Mouse (Mus musculus): ENCODE results near the gene Donson.
A peak's percentile ranks its signal among the peaks of the same experiment; 100 is the strongest.

Donson gene

GRCm38 (mm10) chr16:91688619-91689334, at the start of gene Donson:
Gene Donson, minus strand, starts transcription at chr16:91688770.
- DNase-seq (ENCODE audit: low spot score): peak; percentile 95

- no peak for DNase-seq (ENCODE audit: low spot score)
Observed at GRCm38 (mm10) chr16:91736046-91736816, 47.7 kb upstream of the Donson start.

GRCm38 (mm10) chr16:91734771-91735170, 46.2 kb upstream of the Donson start:
- no peak for DNase-seq (ENCODE audit: low spot score)

GRCm38 (mm10) chr16:91732816-91733215, 44.2 kb upstream of the Donson start:
- DNase-seq (ENCODE audit: low spot score): no peak

GRCm38 (mm10) chr16:91730446-91730845, 41.9 kb upstream of the Donson start:
- no peak for DNase-seq (ENCODE audit: low spot score)

GRCm38 (mm10) chr16:91729821-91730441, 41.4 kb upstream of the Donson start:
- DNase-seq (ENCODE audit: low spot score): peak; percentile 64

GRCm38 (mm10) chr16:91729066-91729482, 40.5 kb upstream of the Donson start, which contains the start of gene Itsn1:
Gene Itsn1, plus strand, starts transcription at chr16:91729281.
- DNase-seq (ENCODE audit: low spot score): peak; percentile 99

- DNase-seq (ENCODE audit: low spot score): peak; percentile 99
Observed at GRCm38 (mm10) chr16:91728123-91729065, 39.8 kb upstream of the Donson start, which contains the start of gene Cryzl1. Gene Cryzl1, minus strand, starts transcription at chr16:91728975.

- no peak for DNase-seq (ENCODE audit: low spot score)
Observed at GRCm38 (mm10) chr16:91727433-91727832, 38.9 kb upstream of the Donson start.

- no peak for DNase-seq (ENCODE audit: low spot score)
Observed at GRCm38 (mm10) chr16:91724247-91724646, 35.7 kb upstream of the Donson start.

GRCm38 (mm10) chr16:91717399-91717798, 28.8 kb upstream of the Donson start:
- DNase-seq (ENCODE audit: low spot score): no peak

- no peak for DNase-seq (ENCODE audit: low spot score)
Observed at GRCm38 (mm10) chr16:91716927-91717349, 28.4 kb upstream of the Donson start.

- DNase-seq (ENCODE audit: low spot score): no peak
Observed at GRCm38 (mm10) chr16:91710241-91710640, 21.7 kb upstream of the Donson start.

GRCm38 (mm10) chr16:91704603-91705340, 16.2 kb upstream of the Donson start:
- no peak for DNase-seq (ENCODE audit: low spot score)

GRCm38 (mm10) chr16:91702771-91703188, 14.2 kb upstream of the Donson start:
- DNase-seq (ENCODE audit: low spot score): no peak

GRCm38 (mm10) chr16:91701908-91702307, 13.3 kb upstream of the Donson start:
- DNase-seq (ENCODE audit: low spot score): no peak

GRCm38 (mm10) chr16:91698995-91699394, 10.4 kb upstream of the Donson start:
- DNase-seq (ENCODE audit: low spot score): no peak

GRCm38 (mm10) chr16:91695108-91695755, 6.7 kb upstream of the Donson start:
- no peak for DNase-seq (ENCODE audit: low spot score)

GRCm38 (mm10) chr16:91694455-91695084, 6.0 kb upstream of the Donson start:
- peak; percentile 39 for DNase-seq (ENCODE audit: low spot score)

GRCm38 (mm10) chr16:91689791-91690190, 1.2 kb upstream of the Donson start:
- DNase-seq (ENCODE audit: low spot score): no peak

Data from testis, postnatal 14 days (tissue).